Mouse (Mus musculus) ES-E14 (cell line): ENCODE results near the gene Rps10. TPM values are rescaled to one million over a fixed set of nuclear protein-coding genes. Genes with fewer than 3 reads are reported as not detected.

Experiments
- DNase-seq: peaks from one replicate; pipeline ENCODE4 v3.0.0-alpha.2; 2013; ENCODE audit warnings: low read depth, low spot score
- H3K27ac ChIP-seq: 2 replicates; pipeline ENCODE4 v1.5.1; 2012; ENCODE audit warnings: low read depth, mild to moderate bottlenecking, low read length, moderate library complexity, mixed read lengths; ENCODE audit not compliant: poor library complexity, insufficient read depth, severe bottlenecking
- H3K36me3 ChIP-seq: 2 replicates; pipeline ENCODE4 v1.6.1; 2012; ENCODE audit warnings: mild to moderate bottlenecking, low read length, moderate library complexity, mixed read lengths; ENCODE audit not compliant: control insufficient read depth, poor library complexity, insufficient read depth, severe bottlenecking
- H3K4me1 ChIP-seq, 2 experiments: fragments of 150-350 bp in 1 of 2; sonication (generic) in 1 of 2; 2 replicates each; pipeline ENCODE4 v1.6.1; 2012; ENCODE audit warnings: low read length in 2 of 2, mild to moderate bottlenecking in 1 of 2, mixed read lengths in 1 of 2; ENCODE audit not compliant: control insufficient read depth in 2 of 2, insufficient read depth in 2 of 2, poor library complexity in 1 of 2
- H3K4me3 ChIP-seq, 2 experiments: fragments of 150-350 bp in 1 of 2; sonication (generic) in 1 of 2; 2 replicates each; pipeline ENCODE4 v1.5.1; 2012; ENCODE audit warnings: low read length in 2 of 2, low read depth in 1 of 2, mild to moderate bottlenecking in 1 of 2, mixed read lengths in 1 of 2; ENCODE audit not compliant: insufficient read depth in 1 of 2, poor library complexity in 1 of 2, severe bottlenecking in 1 of 2
- H3K9ac ChIP-seq: 2 replicates; pipeline ENCODE4 v1.6.1; 2012; ENCODE audit warnings: low read depth, mild to moderate bottlenecking, low read length, mixed read lengths; ENCODE audit not compliant: poor library complexity, insufficient read depth, severe bottlenecking
- H3K9me3 ChIP-seq: fragments of 150-350 bp; sonication (generic); 2 replicates; pipeline ENCODE4 v1.6.1; 2012; ENCODE audit warnings: low read depth, mild to moderate bottlenecking, low read length; ENCODE audit not compliant: control insufficient read depth, insufficient read depth
- CHD2 ChIP-seq: IDR thresholded peaks from 2 replicates; pipeline ENCODE4 v1.6.1; 2014; ENCODE audit warnings: mild to moderate bottlenecking, low read depth, low read length, inconsistent platforms
- HCFC1 ChIP-seq: IDR thresholded peaks from 2 replicates; pipeline ENCODE4 v1.6.1; 2012; ENCODE audit warnings: low read length, inconsistent platforms, borderline replicate concordance; ENCODE audit not compliant: insufficient read depth
- MAFK ChIP-seq: IDR thresholded peaks from 2 replicates; pipeline ENCODE4 v1.6.1; 2014; ENCODE audit warnings: mild to moderate bottlenecking, low read depth, low read length, inconsistent platforms; ENCODE audit not compliant: insufficient read depth
- ZC3H11A ChIP-seq: IDR thresholded peaks from 2 replicates; pipeline ENCODE4 v1.6.1; 2012; ENCODE audit warnings: low read depth, mild to moderate bottlenecking, inconsistent platforms, low read length, borderline replicate concordance
- ZNF384 ChIP-seq: IDR thresholded peaks from 2 replicates; pipeline ENCODE4 v1.6.1; 2012; ENCODE audit warnings: low read depth, low read length, inconsistent platforms
- in situ Hi-C, 2 experiments: fragments of 600-800 bp; cut with MboI; formaldehyde crosslinking; loops; one replicate each; pipeline ENCODE4 v1.15.1; 2025; ENCODE audit warnings: low sequenced_read_pairs in 2 of 2, inconsistent platforms in 1 of 2; ENCODE audit not compliant: unreplicated experiment in 2 of 2
- total RNA-seq: library from RNA; depleted of rRNA; stranded (reverse); fragments of 300-350 nt; gene quantifications from 2 replicates; pipeline ENCODE4 v1.2.3, GENCODE M21; 2012

Gene Rps10
- total RNA-seq, 1 experiment = 1,842 TPM

DNA sequence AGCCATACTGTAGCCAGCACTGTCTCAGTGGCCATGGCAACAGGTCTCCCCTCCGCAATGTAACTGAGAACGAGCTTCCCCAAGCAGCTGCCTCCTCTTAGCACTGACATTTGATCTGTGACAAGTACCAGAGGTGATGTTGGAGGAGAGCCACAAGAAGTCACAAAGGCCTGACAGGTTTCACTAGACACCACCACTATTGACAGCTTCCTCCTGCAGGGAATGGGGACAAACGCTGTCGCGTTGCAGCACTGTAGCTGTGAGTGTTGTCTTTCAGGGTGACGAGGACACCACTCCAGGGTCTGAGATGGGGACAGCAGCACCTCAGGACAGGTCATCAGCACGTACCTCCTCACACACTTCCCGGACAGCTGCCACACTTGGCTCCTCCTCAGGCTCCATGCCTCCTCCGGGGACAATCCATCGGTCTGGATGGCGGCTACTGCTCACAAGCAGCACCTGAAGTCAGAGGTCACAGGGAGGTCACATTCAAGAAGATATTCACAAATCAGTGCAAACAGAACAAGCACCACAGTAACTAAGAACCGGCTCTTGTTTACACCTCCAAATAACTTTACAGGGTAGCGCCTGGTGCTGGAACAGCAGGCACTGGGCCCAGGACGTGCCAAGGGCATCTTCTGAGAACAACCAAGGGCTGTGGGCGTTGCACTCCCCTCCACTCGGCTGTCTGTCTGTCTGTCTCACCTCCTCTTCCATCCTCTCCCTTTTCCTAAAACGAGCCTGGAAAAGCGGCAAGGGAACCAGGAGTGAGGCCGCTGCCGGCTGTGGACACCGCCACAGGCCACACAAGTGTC lies 39.9 kb downstream of the Rps10 start:
- Histone ChIP-seq H3K4me3 (no peak overlapping the region), H3K9ac (peak overlapping the region; percentile 29; the same call in 1 of the 2 replicates), H3K4me1 (peaks cover 0 to 12% of the 10 kb centered on the region in 2 experiments; a peak in 2 of 4 replicates), H3K27ac (peak overlapping the region; percentile 3; the same call in 1 of the 2 replicates), H3K36me3 (peaks cover 13% of the 10 kb centered on the region; the same call in 1 of the 2 replicates), H3K9me3 (no peaks in the 10 kb centered on the region)
- DNase-seq = no peak
- TF ChIP-seq ZNF384 (no peak), CHD2 (no peak), HCFC1 (no peak), MAFK (no peak), ZC3H11A (no peak)
- in situ Hi-C loops = no loop called here

DNA sequence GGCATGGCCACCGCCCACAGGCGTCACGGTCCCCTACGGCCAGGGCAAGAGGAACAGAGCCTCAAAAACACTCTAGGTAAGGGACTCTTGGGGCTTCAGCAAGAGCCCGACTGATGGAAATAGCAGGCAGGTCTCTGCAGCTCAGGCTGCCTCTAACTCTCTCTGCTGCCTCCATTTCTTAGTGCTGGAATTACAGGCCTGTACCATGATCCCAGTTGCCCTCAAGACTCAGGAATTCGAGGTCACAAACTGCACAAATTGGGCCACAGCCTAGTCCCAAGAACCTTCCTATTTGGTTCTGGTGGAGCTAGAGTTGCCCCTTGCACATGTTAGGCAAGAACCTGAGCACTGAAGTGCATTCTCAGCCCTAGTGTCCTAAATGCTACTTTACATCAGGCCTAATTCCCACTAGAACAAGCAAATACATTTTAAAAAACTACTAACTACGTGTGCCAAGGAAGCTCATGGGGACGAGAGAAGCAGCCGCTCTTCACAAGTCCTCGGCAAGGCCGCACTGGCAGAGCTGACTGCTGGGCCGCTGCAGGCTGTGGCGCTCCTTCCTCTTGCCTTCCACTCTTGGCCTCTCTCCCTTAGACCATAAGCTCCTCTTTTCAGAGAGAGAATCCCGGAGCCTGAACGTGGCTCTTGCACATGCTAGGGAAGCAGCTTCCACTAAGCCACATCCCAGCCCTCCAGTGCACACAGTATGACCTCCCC lies 40.7 kb downstream of the Rps10 start:
- H3K36me3 ChIP-seq = peaks cover 16% of the 10 kb centered on the region; the same call in 1 of the 2 replicates
- in situ Hi-C loops = no loop called here
- no peaks in the 10 kb centered on the region for H3K9me3 ChIP-seq

DNA sequence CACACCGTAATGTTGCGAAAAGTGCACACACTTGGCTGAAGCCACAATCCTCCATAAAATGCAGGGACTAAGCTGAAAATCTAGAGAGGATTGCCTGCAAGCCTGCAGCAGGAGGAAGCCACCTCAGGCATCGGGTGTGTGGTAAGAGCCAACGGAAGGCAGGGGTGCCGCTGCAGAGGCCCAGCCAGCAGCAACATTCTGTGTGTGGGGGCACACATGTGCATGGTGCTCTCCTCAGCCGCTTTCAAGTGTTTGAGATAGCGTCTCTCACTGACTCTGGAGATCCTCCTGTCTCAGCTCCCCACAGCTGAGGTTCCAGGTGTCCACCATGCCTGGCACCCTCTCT lies 43.9 kb downstream of the Rps10 start:
- H3K4me1 ChIP-seq = peaks cover 0 to 13% of the 10 kb centered on the region in 2 experiments; a peak in 2 of 4 replicates
- peaks cover 17% of the 10 kb centered on the region; the same call in 1 of the 2 replicates for H3K36me3 ChIP-seq
- TF ChIP-seq MAFK = no peak
- TF ChIP-seq CHD2 = no peak
- no peak for TF ChIP-seq ZNF384
- no peak for TF ChIP-seq HCFC1
- TF ChIP-seq ZC3H11A = no peak
- no peaks in the 10 kb centered on the region for H3K9me3 ChIP-seq
- no peak for DNase-seq
- no peak overlapping the region for H3K4me3 ChIP-seq
- H3K9ac ChIP-seq = no peak overlapping the region
- H3K27ac ChIP-seq = no peak overlapping the region
- in situ Hi-C loops = no loop called here

More for the DNA sequence above, 40.7 kb downstream of the Rps10 start:
- peaks cover 0 to 13% of the 10 kb centered on the region in 2 experiments; a peak in 2 of 4 replicates for H3K4me1 ChIP-seq
- H3K9ac ChIP-seq = no peak overlapping the region
- TF ChIP-seq ZC3H11A = no peak
- TF ChIP-seq CHD2 = no peak
- no peak for TF ChIP-seq ZNF384
- TF ChIP-seq MAFK = no peak
- TF ChIP-seq HCFC1 = no peak
- H3K4me3 ChIP-seq = no peak overlapping the region
- H3K27ac ChIP-seq = no peak overlapping the region
- no peak for DNase-seq

DNA sequence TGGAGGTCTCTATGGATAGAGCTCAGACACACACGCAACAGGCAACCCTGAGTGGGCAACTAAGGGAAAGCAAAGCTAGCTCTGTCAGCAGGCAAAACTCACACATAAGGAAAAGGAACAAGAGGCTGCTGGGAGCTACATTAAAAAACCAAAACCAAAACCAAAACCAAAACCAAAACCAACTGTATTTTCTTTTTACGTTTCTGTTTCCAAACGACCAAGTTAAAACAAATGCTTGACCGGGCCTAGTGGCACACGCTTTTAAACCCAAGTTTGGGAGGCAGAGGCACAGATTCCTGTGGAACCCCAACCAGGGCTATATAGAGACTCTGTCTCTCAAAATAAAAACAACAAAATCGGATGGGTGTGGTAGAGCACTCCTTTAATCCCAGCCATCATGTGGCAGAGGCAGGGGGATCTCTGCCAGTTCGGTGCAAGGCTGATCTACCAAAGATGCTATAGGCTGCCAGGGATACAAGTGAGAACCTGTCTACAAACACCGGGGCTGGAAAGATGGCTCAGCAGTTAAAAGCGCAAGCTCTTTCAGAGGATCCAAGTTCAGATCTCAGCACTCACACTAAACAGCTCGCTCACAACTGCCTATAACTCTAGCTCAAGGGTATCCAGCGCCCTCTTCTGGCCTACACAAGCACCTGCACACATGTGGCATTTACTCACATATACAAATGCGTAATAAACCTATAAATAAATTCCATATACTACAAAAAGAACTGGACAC lies 44.5 kb downstream of the Rps10 start:
- in situ Hi-C loops = no loop called here
- no peak for DNase-seq
- Histone ChIP-seq H3K27ac (no peak overlapping the region), H3K4me3 (no peak overlapping the region), H3K36me3 (peaks cover 19% of the 10 kb centered on the region; the same call in 1 of the 2 replicates), H3K9me3 (no peaks in the 10 kb centered on the region), H3K4me1 (peaks cover 0 to 13% of the 10 kb centered on the region in 2 experiments; a peak in 2 of 4 replicates), H3K9ac (no peak overlapping the region)
- TF ChIP-seq HCFC1 (no peak), CHD2 (no peak), MAFK (no peak), ZNF384 (no peak), ZC3H11A (no peak)
